Mouse (Mus musculus) left cerebral cortex, postnatal 4 days (tissue): ENCODE measurements at regions not wholly inside any gene's neighbourhood (a gene's known extent, or its start where the extent isn't known, plus 50 kb on each side); places are given as distances from the start of the nearest gene placed in this dataset.
"Not testable (repeated sequence)": the region's sequence is repeated elsewhere in the genome, so short reads cannot be mapped to it uniquely, and the experiment has no call there.

ENCODE experiments used
- DNase-seq: peaks from one replicate; pipeline ENCODE4 v3.0.0-alpha.2; 2022
- intact Hi-C: fragments of 180-260 bp; cut with DNase I; formaldehyde crosslinking; loops from one replicate; pipeline ENCODE4 v1.15.1; 2025

GRCm38 (mm10) chr12:45597904-45598570 is 523.5 kb upstream of the Stxbp6 start:
- peak; percentile 4 for DNase-seq
- intact Hi-C loops = no loop called here

DNA sequence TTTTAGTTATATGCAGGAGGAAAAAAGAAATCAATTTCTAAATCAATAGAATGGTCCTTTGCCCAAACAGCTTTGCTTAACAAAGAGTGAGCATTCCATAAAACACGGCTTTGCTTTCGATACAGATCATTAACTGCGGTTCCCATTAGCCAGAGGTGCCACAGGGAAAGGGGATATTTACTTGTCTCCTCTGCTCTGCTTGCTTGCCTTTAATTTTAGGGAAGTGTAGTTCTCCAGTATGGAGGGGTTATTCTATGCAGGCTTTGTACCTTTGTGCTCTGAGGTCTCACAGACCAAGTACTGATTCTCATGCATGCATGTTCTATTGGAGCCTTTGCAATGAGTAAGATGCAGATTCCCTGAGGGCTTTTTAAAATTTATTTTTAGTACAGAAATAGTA is 520.2 kb upstream of the Stxbp6 start:
- no peak for DNase-seq
- intact Hi-C loops = no loop called here

DNA sequence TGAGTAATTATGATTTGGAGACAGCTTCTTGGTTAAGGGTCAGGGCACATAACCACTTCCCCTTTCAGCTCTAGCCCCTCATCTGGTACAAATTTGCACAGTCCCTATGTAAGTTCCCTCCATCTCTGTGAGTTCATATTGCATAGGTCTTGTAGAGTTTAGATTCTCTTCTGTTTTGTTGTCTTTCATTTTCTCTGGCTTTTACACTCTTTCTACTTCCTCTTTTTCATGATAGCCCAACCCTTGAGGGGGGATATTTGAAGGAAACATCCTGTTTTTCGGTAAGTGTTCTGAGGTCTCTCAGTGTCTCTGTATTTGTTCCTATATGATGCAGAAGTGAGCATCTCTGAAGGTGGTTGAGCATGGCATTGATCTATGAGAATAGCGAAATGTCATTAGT is 515.7 kb upstream of the Stxbp6 start:
- DNase-seq = no peak
- intact Hi-C loops = no loop called here

DNA sequence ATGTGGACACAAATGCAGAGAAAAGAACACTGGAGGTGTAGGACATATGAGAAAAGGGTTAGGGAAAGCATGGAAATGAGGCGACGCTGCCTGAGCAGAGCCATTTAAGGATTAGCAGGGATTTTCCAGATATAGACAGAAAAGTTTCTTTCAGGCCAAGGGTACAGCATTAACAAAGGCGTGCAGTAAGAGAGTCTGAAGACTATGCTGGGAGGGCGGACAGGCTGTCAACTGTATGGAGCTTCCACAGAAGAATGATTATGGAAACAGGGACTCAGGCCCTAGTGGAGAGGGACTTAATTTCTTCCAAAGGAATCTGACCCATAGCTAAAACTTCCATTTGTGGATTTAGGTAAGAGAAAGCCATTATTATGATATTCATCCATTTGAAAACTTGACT is 511.3 kb upstream of the Stxbp6 start:
- intact Hi-C loops = no loop called here
- no peak for DNase-seq

DNA sequence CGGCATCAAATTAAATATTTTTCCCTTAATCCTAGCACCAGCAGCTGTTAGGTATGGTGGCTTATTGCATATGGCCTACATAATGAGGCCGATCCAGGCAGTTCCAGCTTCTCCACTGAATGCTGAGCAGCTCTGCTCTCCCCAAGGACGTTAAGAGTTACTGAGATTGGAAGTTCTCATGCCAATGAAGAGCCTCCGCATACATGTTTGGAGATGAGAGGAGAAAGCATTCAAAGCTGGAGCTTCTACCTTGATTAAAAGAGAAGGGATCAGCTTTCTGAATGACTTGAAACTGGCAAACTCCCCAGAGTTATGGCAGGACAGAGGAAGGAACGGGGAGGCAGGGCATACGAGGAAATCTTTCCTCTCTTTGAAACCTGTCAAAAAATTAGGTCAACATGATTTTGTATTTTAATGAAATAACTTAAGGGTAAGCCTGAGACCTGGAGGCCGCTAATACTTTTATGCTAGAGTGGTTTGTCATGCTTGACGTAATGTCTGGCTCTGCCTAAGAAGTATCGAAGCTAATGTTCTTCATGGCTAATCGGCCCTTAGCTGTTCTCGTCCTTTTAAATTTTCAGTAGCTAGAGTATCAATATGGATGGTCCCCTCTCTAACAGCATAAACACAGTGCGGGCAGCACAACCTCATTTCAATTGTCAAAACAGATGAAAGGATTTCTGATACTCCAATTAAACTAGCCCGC is 489.0 kb upstream of the Stxbp6 start:
- no peak for DNase-seq
- intact Hi-C loops = no loop called here

DNA sequence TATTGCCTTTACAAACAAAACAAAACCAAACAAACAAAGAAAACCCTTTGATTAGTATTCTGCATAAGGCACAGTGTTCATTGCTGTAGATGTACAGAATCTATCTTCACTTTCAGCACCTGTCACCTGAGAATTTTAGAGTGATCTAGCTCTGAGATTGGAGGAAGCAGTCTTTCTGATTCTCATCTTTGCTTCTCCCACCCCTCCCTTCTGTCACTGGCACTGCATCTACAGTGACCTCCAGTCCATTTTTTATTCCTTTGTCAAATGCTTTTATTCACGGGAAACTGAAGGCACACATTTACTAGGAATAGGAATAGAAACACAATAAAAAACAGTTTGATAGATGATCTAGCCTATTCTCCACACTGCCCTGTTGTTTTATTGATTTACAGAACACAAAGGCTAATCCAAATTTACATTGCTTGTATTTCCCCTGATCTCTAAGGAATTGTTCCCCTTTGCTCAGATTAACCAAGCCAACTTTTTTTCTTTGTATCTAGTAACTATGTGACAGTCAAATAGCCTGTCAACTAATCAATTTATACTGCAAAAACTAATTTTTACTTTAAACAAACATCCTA is 488.2 kb upstream of the Stxbp6 start:
- DNase-seq = no peak
- intact Hi-C loops = no loop called here

GRCm38 (mm10) chr12:45561889-45562288 is 487.4 kb upstream of the Stxbp6 start:
- intact Hi-C loops = no loop called here
- DNase-seq = no peak

GRCm38 (mm10) chr12:45561362-45561761 is 486.9 kb upstream of the Stxbp6 start:
- intact Hi-C loops = no loop called here
- DNase-seq = no peak

GRCm38 (mm10) chr12:45549906-45550305 is 475.4 kb upstream of the Stxbp6 start:
- intact Hi-C loops = not testable (repeated sequence)
- peak; percentile 27 for DNase-seq

DNA sequence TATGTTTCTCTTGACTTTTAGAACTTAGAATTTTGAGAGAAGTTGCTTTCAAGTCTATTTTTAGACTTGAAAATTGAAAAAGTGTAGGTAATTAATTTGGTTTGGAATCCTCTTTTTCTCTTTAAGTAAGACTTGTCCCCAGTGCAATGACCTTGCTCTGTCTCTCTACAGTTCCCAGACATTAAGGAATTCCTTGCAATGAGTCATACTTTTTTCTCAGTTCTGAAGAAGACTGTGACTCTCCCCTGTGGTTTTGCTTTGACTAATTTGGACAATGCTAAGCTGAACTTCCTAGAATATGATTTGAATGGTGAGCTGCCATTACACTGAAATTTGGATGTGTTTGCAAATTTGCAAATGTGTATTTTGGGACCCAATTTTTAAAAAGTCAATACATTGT is 445.0 kb upstream of the Stxbp6 start:
- no peak for DNase-seq
- intact Hi-C loops = no loop called here

- DNase-seq = no peak
- intact Hi-C loops = no loop called here
Measured at GRCm38 (mm10) chr12:45514459-45514858, 439.9 kb upstream of the Stxbp6 start.

DNA sequence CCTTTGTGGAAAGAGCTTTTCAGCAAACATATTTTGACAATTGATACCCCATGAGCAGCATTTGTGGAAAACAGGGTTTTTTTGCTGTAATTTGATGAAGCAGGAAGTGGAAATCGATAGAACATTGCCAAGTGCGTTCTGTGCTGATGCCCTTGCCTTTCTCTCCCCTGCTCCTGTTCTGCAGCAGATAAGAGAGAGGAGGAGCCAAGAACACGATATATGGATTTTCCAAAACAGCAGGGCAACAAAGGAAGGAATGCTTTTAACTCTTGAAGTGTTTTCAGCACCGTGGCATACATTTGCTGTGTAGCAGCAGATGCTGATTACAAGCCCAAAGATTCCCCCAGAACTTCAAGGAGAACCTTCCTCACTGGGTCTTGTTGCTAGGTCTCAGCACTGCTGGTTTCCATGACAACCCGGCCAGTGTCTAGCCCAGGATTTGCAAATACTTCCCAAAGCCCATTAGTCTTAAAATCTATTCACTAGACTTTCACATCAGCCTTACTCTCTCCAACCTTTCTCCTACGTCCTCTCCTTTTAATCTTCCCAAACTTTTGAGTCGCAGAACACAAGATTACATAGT is 433.0 kb upstream of the Stxbp6 start:
- peak; percentile 6 for DNase-seq

GRCm38 (mm10) chr12:45499834-45500233 is 425.3 kb upstream of the Stxbp6 start:
- intact Hi-C loops = no loop called here

More for the DNA sequence above, 433.0 kb upstream of the Stxbp6 start:
- intact Hi-C loops = no loop called here

DNA sequence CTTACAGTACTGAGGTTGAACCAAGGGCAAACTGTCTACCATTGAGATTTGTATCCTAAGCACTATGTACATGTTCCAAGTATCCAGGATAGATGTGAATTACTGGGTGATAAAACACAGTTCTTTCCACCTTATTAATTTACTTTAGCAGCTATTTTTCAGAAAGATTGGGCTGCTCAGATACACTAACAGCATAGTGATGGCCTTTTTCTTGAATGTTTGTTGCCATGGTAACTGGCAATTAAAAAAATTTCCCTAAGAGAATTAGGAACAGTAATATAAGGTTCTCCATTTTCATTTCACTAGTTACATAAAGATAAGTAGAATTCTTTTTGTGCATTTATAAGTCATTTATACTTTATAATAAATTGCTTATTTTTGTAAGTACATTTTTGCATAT is 423.7 kb upstream of the Stxbp6 start:
- DNase-seq = no peak
- intact Hi-C loops = no loop called here

More at GRCm38 (mm10) chr12:45499834-45500233, 425.3 kb upstream of the Stxbp6 start:
- DNase-seq = no peak

GRCm38 (mm10) chr12:45489029-45489428 is 414.5 kb upstream of the Stxbp6 start:
- intact Hi-C loops = no loop called here
- DNase-seq = no peak

DNA sequence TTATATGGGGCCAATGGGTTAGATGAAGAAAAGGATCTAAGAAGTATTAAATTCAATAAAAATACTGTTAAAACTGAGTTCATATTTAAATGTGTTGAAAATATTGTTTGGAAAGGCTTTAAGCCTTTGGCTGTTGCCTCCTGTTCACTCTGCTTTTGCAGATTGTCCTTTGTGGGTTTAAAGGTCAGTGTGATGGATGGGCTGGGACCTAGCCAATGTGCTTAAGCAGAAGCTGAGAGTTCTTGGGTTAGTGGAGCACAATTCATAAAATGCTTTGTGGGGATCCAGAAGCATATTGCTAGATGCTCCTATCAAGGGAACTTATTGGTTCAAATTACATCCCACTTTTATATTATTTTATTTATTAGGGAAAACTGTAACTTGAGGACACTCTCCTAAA is 402.4 kb upstream of the Stxbp6 start:
- intact Hi-C loops = no loop called here
- no peak for DNase-seq

DNA sequence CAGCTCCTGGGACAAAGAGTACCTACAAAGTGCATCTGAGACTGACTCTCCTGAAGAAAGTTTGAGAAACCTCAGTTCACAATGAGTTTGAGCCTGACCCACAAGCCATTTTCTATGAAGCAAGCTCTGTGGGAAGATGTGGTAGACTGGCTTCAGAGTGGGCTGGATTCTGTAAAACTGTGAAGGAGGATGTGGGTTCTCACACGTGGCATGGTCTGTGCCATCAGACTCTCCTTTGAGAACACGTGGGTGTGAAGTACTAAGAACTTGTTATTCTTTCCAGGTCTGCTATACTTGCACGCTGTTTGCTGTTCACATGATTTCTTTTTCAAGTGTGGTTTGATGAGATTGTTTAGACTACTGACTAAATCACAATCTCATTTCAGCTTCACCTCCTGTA is 393.6 kb upstream of the Stxbp6 start:
- DNase-seq = no peak
- intact Hi-C loops = no loop called here

DNA sequence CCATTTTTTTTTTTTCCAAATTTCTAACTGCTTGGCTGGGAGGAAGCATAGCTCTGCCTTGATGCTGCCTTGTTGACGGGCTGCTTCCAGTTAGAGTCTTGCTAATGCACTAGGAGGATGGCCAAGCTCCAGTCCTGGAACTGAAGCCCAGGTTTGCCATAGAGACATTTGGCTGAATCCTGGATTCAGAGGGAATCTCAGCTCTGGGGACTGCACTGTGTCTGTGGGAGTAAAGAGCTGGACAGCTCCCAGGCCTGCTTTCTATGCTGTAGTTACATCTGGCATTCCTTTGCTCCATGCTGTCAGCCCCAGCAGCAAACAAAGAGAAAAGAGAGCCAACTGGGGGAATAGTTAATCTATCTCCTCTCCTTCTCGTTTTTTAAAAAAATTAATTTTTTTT is 392.5 kb upstream of the Stxbp6 start:
- intact Hi-C loops = no loop called here
- peak; percentile 55 for DNase-seq

- intact Hi-C loops = no loop called here
- DNase-seq = peak; percentile 42
Measured at GRCm38 (mm10) chr12:45466066-45466465, 391.6 kb upstream of the Stxbp6 start.

DNA sequence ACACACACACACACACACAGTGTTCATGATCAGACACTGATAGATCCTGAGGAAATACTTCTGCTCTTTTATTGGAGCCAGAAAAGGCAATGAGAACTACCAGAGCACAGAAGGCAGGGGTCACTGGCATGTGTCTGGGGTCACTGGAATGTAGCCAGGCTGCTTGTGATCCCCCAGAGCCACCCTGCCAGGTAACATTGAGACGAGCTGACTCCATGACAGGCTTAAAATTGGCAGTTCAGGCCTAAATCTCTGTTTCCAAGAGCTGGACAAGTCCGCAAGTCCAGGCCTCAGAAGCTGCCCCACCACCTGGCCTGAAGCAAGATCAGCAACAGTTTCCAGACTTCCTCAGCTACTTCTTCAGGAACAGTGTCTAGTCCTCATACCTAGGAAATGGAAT is 390.4 kb upstream of the Stxbp6 start:
- DNase-seq = no peak
- intact Hi-C loops = no loop called here

DNA sequence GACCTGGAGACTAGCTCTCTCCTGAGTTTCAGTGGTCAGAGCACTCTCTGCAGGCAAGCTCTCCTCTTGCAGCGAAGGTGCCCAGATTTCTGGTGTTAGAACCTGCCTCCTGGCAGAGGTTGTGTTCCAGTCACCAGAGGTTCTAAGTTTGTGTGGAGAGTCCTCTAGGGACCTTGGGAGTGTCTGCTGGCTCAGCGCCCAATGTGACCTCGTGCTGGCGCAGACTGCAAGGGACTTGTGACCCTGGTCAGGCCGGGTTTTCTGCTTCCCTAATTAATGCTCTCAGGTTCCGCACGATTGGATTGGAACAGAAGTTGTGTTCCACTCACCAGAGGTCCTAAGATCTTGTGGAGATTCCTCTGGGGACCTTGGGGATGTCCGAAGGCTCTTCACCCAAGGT is 384.2 kb upstream of the Stxbp6 start:
- intact Hi-C loops, DNase-seq: not testable (repeated sequence)
